Mouse (Mus musculus): ENCODE data around the gene Dmbt1.
"Not testable (repeated sequence)": the region's sequence is repeated elsewhere in the genome, so short reads cannot be mapped to it uniquely, and the experiment has no call there.

GRCm38 (mm10) chr7:131082403-131082802, 50.5 kb downstream of the Dmbt1 start:
- not testable (repeated sequence) for TF ChIP-seq CEBPB (IDR thresholded peaks at IDR 0.05; ENCODE audit: low read depth); CTCF (IDR thresholded peaks at IDR 0.05; ENCODE audit: control insufficient read depth, insufficient read depth, insufficient read length); USF1 (IDR thresholded peaks at IDR 0.05; ENCODE audit: low read depth); MAX (IDR thresholded peaks at IDR 0.05); MYOG (IDR thresholded peaks at IDR 0.05; ENCODE audit: control insufficient read depth, extremely low read depth, insufficient read length)

Measured in C2C12 (cell line).